8 mouse cellular contexts compared by ENCODE assay signal in the genomic region with DNA sequence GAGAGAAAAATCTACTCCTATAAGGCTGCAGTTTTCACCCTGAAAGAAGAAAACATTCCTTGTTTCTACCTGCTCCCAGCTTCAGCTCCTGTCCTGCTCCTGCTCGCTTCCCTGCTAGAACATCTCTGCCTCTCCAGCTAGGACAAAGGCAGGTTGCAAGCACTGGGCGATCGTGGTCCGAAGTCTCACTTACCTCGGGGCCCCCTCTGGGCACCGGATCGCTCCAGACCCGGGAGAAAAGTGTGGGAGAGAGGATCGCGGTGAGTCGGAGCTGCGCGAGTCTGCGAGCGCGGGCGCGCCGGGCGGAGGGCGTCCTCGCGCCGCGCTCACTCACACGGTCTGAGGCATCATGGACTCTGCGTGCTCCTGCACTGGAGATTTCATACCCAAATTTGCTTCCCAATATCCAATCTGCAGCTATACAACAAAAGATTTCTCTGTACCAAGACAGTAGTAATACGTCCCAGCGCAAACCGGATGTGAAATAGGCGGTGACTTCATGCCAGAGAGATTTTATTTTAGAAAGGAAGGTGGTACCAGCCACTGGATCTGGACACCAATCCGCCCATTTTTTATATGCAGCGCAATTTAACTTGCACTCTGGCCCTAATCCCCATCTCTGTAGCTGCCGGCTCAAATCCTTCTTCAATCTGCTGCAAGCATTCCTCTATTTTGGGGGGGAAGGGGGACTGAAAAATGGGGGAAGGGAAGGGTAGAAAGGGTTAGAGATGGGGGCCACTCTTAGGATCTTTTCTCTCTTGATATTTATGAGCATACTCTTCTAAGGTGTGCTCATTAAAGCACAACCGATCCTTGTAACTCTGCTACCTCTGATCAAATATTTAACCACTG. TPM values are rescaled to one million over a fixed set of nuclear protein-coding genes. Genes with fewer than 3 reads are reported as not detected.
A peak's percentile ranks its signal among the peaks of the same experiment; 100 is the strongest.
DNase-seq lines count a peak whose midpoint lies in the region; ATAC-seq lines count a peak whose summit lies in the region.

No protein-coding gene starts in this region.

- WGBS in hindbrain, embryonic 10.5 days: under 1% methylated on average over 35 of the region's 35 CpGs
- WGBS in neural tube, embryonic 12.5 days: under 1% methylated on average over 35 of the region's 35 CpGs

- no peaks in the 10 kb centered on the region for H3K9me3 ChIP-seq in megakaryocyte, embryonic 14.5 days
- H3K9me3 ChIP-seq in hindbrain, embryonic 10.5 days: no peaks in the 10 kb centered on the region
- no peaks in the 10 kb centered on the region for H3K9me3 ChIP-seq in neural tube, embryonic 12.5 days

- H3K27ac ChIP-seq in hindbrain, embryonic 10.5 days: peak overlapping the region; percentile 76
- no peak overlapping the region for H3K27ac ChIP-seq in neural tube, embryonic 12.5 days

- peaks cover 21% of the 10 kb centered on the region for H3K27me3 ChIP-seq in megakaryocyte, embryonic 14.5 days (replicated peaks)
- H3K27me3 ChIP-seq in hindbrain, embryonic 10.5 days (ENCODE audit: insufficient read depth, poor library complexity, severe bottlenecking): peaks cover 42% of the 10 kb centered on the region
- H3K27me3 ChIP-seq in neural tube, embryonic 12.5 days (replicated peaks): peaks cover 4% of the 10 kb centered on the region; the same call in 1 of the 2 replicates

- intact Hi-C loops in left cerebral cortex, postnatal 25 days (cut with DNase I): loop anchor here (1.0 to 10.0 kb wide), 4 partner anchors 209 to 1163 kb away; no protein-coding TSS in a partner anchor

- H3K4me2 ChIP-seq in neural tube, embryonic 12.5 days (replicated peaks): peak overlapping the region; percentile 86

- DNase-seq in embryo, embryonic 9.5 days (ENCODE audit: extremely low spot score): peak; percentile 57
- peak; percentile 57 for DNase-seq in hindbrain, embryonic 10.5 days (ENCODE audit: low spot score)
- peak; percentile 74 to 79 for DNase-seq in left cerebral cortex, postnatal 25 days (ENCODE audit: low spot score in 2 of 2)
- DNase-seq in urinary bladder, adult 2 months (ENCODE audit: low spot score): no peak
- DNase-seq in yolk sac, embryonic 10.5 days (ENCODE audit: low spot score): no peak

- peak overlapping the region; percentile 61 for H3K9ac ChIP-seq in neural tube, embryonic 12.5 days

- H3K36me3 ChIP-seq in megakaryocyte, embryonic 14.5 days (replicated peaks; ENCODE audit: low read length): no peaks in the 10 kb centered on the region
- H3K36me3 ChIP-seq in hindbrain, embryonic 10.5 days: no peaks in the 10 kb centered on the region
- no peaks in the 10 kb centered on the region for H3K36me3 ChIP-seq in neural tube, embryonic 12.5 days

- H3K4me1 ChIP-seq in megakaryocyte, embryonic 14.5 days: peaks cover 8% of the 10 kb centered on the region; the same call in 1 of the 2 replicates
- H3K4me1 ChIP-seq in hindbrain, embryonic 10.5 days (replicated peaks): peaks cover 6% of the 10 kb centered on the region; the same call in 1 of the 2 replicates
- no peaks in the 10 kb centered on the region for H3K4me1 ChIP-seq in neural tube, embryonic 12.5 days

- H3K4me3 ChIP-seq in megakaryocyte, embryonic 14.5 days (replicated peaks): peak overlapping the region; percentile 15
- peak overlapping the region; percentile 61 for H3K4me3 ChIP-seq in hindbrain, embryonic 10.5 days
- peak overlapping the region; percentile 54 for H3K4me3 ChIP-seq in neural tube, embryonic 12.5 days

- no peak for ATAC-seq in megakaryocyte, adult 5-6 weeks (ENCODE audit: poor library complexity, severe bottlenecking)
- peak; percentile 91 for ATAC-seq in neural tube, embryonic 12.5 days (ENCODE audit: low FRiP score, low read depth)

RNA-seq across cellular contexts. Expression of a gene that starts 0.5 kb away (rescaled TPM):
- not detected in 2 replicates for polyA plus RNA-seq in megakaryocyte, embryonic 14.5 days (2012; ENCODE audit: insufficient read depth, low replicate concordance)
- not detected in 2 replicates for total RNA-seq in megakaryocyte, adult 5-6 weeks (2015)
- not detected in 2 replicates for total RNA-seq in megakaryocyte, adult 5-6 weeks (2017)
- 0.52 and 0.94 TPM in 2 replicates for polyA plus RNA-seq in hindbrain, embryonic 10.5 days (2016; fragmentation: Nextera tagmentation; extraction: Ambion mirVana)
- total RNA-seq in left cerebral cortex, postnatal 25 days (2021): 100 to 1,000 TPM; 598 to 617 TPM
- polyA plus RNA-seq in neural tube, embryonic 12.5 days (2016; fragmentation: Nextera tagmentation; extraction: Ambion mirVana): 0.68 and 1.3 TPM in 2 replicates
- 0.55 and 1.1 TPM in 2 replicates for polyA plus RNA-seq in urinary bladder, adult 2 months (2012; rRNA removed)

Comparison
In these comparisons a context has a peak if more than half of its experiments do, and no peak if none do; other contexts are left out.
1. DNase-seq: peak in embryo, embryonic 9.5 days (single experiment), hindbrain, embryonic 10.5 days (single experiment) and left cerebral cortex, postnatal 25 days (2 of 2); none in urinary bladder, adult 2 months (single experiment) and yolk sac, embryonic 10.5 days (single experiment).
2. Peak in every context shown above with its lines, with median percentiles within 50 percentile points of each other: H3K4me3 ChIP-seq.